Mouse (Mus musculus): ENCODE results near the gene Avp. TPM values are rescaled to one million over a fixed set of nuclear protein-coding genes. Genes with fewer than 3 reads are reported as not detected.

Gene Avp
- polyA plus RNA-seq, 1 experiment from 2014 or later, result not detected

- H3K4me3 ChIP-seq (replicated peaks), result peak overlapping the region; percentile 92; the same call in 1 of the 2 replicates
These were observed 17.4 kb downstream of the Avp start for GRCm38 (mm10) chr2:130564983-130565382.

GRCm38 (mm10) chr2:130564063-130564462 lies 18.3 kb downstream of the Avp start:
- Histone ChIP-seq H3K27me3 (no peaks in the 10 kb centered on the region), H3K36me3 (replicated peaks) (peaks cover 18% of the 10 kb centered on the region), H3K9ac (peak overlapping the region; percentile 83), H3K9me3 (no peaks in the 10 kb centered on the region), H3K4me1 (peaks cover 21% of the 10 kb centered on the region), H3K27ac (no peak overlapping the region), H3K4me3 (replicated peaks) (peak overlapping the region; percentile 92), H3K4me2 (peak overlapping the region; percentile 92)
- WGBS, result under 1% methylated on average over 23 of the region's 23 CpGs
- ATAC-seq (ENCODE audit: low FRiP score), result peak; percentile 33

More at GRCm38 (mm10) chr2:130564983-130565382, 17.4 kb downstream of the Avp start:
- H3K27ac ChIP-seq, result no peak overlapping the region
- H3K4me1 ChIP-seq, result peaks cover 21% of the 10 kb centered on the region
- 84% methylated on average over 8 of the region's 8 CpGs for WGBS
- no peak for ATAC-seq (ENCODE audit: low FRiP score)
- no peaks in the 10 kb centered on the region for H3K27me3 ChIP-seq
- H3K9ac ChIP-seq, result peak overlapping the region; percentile 83; the same call in 1 of the 2 replicates
- H3K9me3 ChIP-seq, result no peaks in the 10 kb centered on the region
- H3K4me2 ChIP-seq, result peak overlapping the region; percentile 92
- H3K36me3 ChIP-seq (replicated peaks), result peaks cover 18% of the 10 kb centered on the region

- H3K4me1 ChIP-seq, result peaks cover 21% of the 10 kb centered on the region
- under 1% methylated on average over 61 of the region's 61 CpGs for WGBS
- no peaks in the 10 kb centered on the region for H3K27me3 ChIP-seq
- peaks cover 18% of the 10 kb centered on the region for H3K36me3 ChIP-seq (replicated peaks)
- H3K4me2 ChIP-seq, result peak within 1 kb of the TSS; percentile 92
- H3K9ac ChIP-seq, result peak within 1 kb of the TSS; percentile 83
- ATAC-seq (ENCODE audit: low FRiP score), result peak; percentile 100
- H3K27ac ChIP-seq, result peak within 1 kb of the TSS; percentile 22; the same call in 1 of the 2 replicates
- H3K9me3 ChIP-seq, result no peaks in the 10 kb centered on the region
- peak within 1 kb of the TSS; percentile 92 for H3K4me3 ChIP-seq (replicated peaks)
These were observed 18.9 kb downstream of the Avp start, which contains the start of gene Mrps26 for GRCm38 (mm10) chr2:130563212-130564055. Gene Mrps26 (plus strand): TSS chr2:130563742.

GRCm38 (mm10) chr2:130558015-130558414 lies 24.3 kb downstream of the Avp start:
- ATAC-seq (ENCODE audit: low FRiP score), result no peak
- H3K4me2 ChIP-seq, result no peak overlapping the region
- 68% methylated on average over 2 of the region's 2 CpGs for WGBS
- H3K9ac ChIP-seq, result no peak overlapping the region
- H3K27ac ChIP-seq, result no peak overlapping the region
- H3K27me3 ChIP-seq, result no peaks in the 10 kb centered on the region
- peaks cover 5% of the 10 kb centered on the region for H3K4me1 ChIP-seq
- no peak overlapping the region for H3K4me3 ChIP-seq (replicated peaks)
- H3K9me3 ChIP-seq, result no peaks in the 10 kb centered on the region
- H3K36me3 ChIP-seq (replicated peaks), result peaks cover 43% of the 10 kb centered on the region

- Histone ChIP-seq H3K4me3 (replicated peaks) (no peak overlapping the region), H3K36me3 (replicated peaks) (peaks cover 48% of the 10 kb centered on the region), H3K27me3 (no peaks in the 10 kb centered on the region), H3K9ac (no peak overlapping the region), H3K27ac (no peak overlapping the region), H3K4me1 (no peaks in the 10 kb centered on the region), H3K4me2 (no peak overlapping the region), H3K9me3 (no peaks in the 10 kb centered on the region)
- no peak for ATAC-seq (ENCODE audit: low FRiP score)
- 93% methylated on average over 2 of the region's 2 CpGs for whole genome bisulfite sequencing
These were observed 24.9 kb downstream of the Avp start for GRCm38 (mm10) chr2:130557462-130557861.

- no peak for ATAC-seq (ENCODE audit: low FRiP score)
- H3K36me3 ChIP-seq (replicated peaks), result peaks cover 60% of the 10 kb centered on the region
- 86% methylated on average over 1 of the region's 1 CpGs for WGBS
These were observed 26.1 kb downstream of the Avp start for GRCm38 (mm10) chr2:130556292-130556691.

GRCm38 (mm10) chr2:130554841-130555240 lies 27.5 kb downstream of the Avp start:
- 89% methylated on average over 7 of the region's 7 CpGs for WGBS
- Histone ChIP-seq H3K9me3 (no peaks in the 10 kb centered on the region), H3K27ac (no peak overlapping the region), H3K4me3 (replicated peaks) (no peak overlapping the region), H3K4me2 (no peak overlapping the region), H3K4me1 (no peaks in the 10 kb centered on the region), H3K27me3 (no peaks in the 10 kb centered on the region), H3K36me3 (replicated peaks) (peaks cover 73% of the 10 kb centered on the region), H3K9ac (no peak overlapping the region)
- ATAC-seq (ENCODE audit: low FRiP score), result no peak

More at GRCm38 (mm10) chr2:130556292-130556691, 26.1 kb downstream of the Avp start:
- H3K9ac ChIP-seq, result no peak overlapping the region
- H3K4me2 ChIP-seq, result no peak overlapping the region
- H3K27ac ChIP-seq, result no peak overlapping the region
- no peaks in the 10 kb centered on the region for H3K27me3 ChIP-seq
- H3K9me3 ChIP-seq, result no peaks in the 10 kb centered on the region
- H3K4me3 ChIP-seq (replicated peaks), result no peak overlapping the region
- no peaks in the 10 kb centered on the region for H3K4me1 ChIP-seq

- 88% methylated on average over 8 of the region's 8 CpGs for WGBS
- no peak overlapping the region for H3K9ac ChIP-seq
- no peaks in the 10 kb centered on the region for H3K4me1 ChIP-seq
- no peaks in the 10 kb centered on the region for H3K9me3 ChIP-seq
- no peak overlapping the region for H3K27ac ChIP-seq
- H3K27me3 ChIP-seq, result no peaks in the 10 kb centered on the region
- H3K4me3 ChIP-seq (replicated peaks), result no peak overlapping the region
- H3K36me3 ChIP-seq (replicated peaks), result peaks cover 89% of the 10 kb centered on the region
- no peak overlapping the region for H3K4me2 ChIP-seq
- no peak for ATAC-seq (ENCODE audit: low FRiP score)
These were observed 35.4 kb downstream of the Avp start for GRCm38 (mm10) chr2:130546957-130547356.

GRCm38 (mm10) chr2:130540266-130540665 lies 42.1 kb downstream of the Avp start:
- no peak for ATAC-seq (ENCODE audit: low FRiP score)
- Histone ChIP-seq H3K4me3 (replicated peaks) (no peak overlapping the region), H3K27me3 (no peaks in the 10 kb centered on the region), H3K9me3 (no peaks in the 10 kb centered on the region), H3K27ac (no peak overlapping the region), H3K4me2 (no peak overlapping the region), H3K4me1 (no peaks in the 10 kb centered on the region), H3K9ac (no peak overlapping the region), H3K36me3 (replicated peaks) (peaks cover 87% of the 10 kb centered on the region)
- 95% methylated on average over 9 of the region's 9 CpGs for WGBS

- no peak overlapping the region for H3K4me2 ChIP-seq
- H3K36me3 ChIP-seq (replicated peaks), result peaks cover 85% of the 10 kb centered on the region
- 93% methylated on average over 8 of the region's 8 CpGs for WGBS
- H3K9ac ChIP-seq, result no peak overlapping the region
- H3K4me1 ChIP-seq, result no peaks in the 10 kb centered on the region
- ATAC-seq (ENCODE audit: low FRiP score), result no peak
- no peaks in the 10 kb centered on the region for H3K27me3 ChIP-seq
- H3K9me3 ChIP-seq, result no peaks in the 10 kb centered on the region
- no peak overlapping the region for H3K27ac ChIP-seq
- H3K4me3 ChIP-seq (replicated peaks), result no peak overlapping the region
These were observed 43.3 kb downstream of the Avp start for GRCm38 (mm10) chr2:130538876-130539546.

GRCm38 (mm10) chr2:130536890-130537289 lies 45.5 kb downstream of the Avp start:
- Histone ChIP-seq H3K9ac (no peak overlapping the region), H3K27ac (no peak overlapping the region), H3K9me3 (no peaks in the 10 kb centered on the region), H3K36me3 (replicated peaks) (peaks cover 84% of the 10 kb centered on the region), H3K4me2 (no peak overlapping the region), H3K4me1 (no peaks in the 10 kb centered on the region), H3K27me3 (no peaks in the 10 kb centered on the region), H3K4me3 (replicated peaks) (no peak overlapping the region)
- WGBS, result 65% methylated on average over 3 of the region's 3 CpGs
- no peak for ATAC-seq (ENCODE audit: low FRiP score)

GRCm38 (mm10) chr2:130535017-130535416 lies 47.3 kb downstream of the Avp start:
- Histone ChIP-seq H3K4me1 (no peaks in the 10 kb centered on the region), H3K4me3 (replicated peaks) (no peak overlapping the region), H3K9ac (no peak overlapping the region), H3K27ac (no peak overlapping the region), H3K9me3 (no peaks in the 10 kb centered on the region), H3K27me3 (no peaks in the 10 kb centered on the region), H3K4me2 (no peak overlapping the region), H3K36me3 (replicated peaks) (peaks cover 70% of the 10 kb centered on the region)
- no peak for ATAC-seq (ENCODE audit: low FRiP score)
- 91% methylated on average over 6 of the region's 6 CpGs for WGBS

All from forebrain, embryonic 12.5 days (tissue).